30 mouse cellular contexts compared by ENCODE assay signal in genomic region chr5:134970671-134971070, GRCm38 (mm10). TPM values are rescaled to one million over a fixed set of nuclear protein-coding genes. Genes with fewer than 3 reads are reported as not detected.
DNase-seq lines count a peak whose midpoint lies in the region; ATAC-seq and TF ChIP-seq lines count a peak whose summit lies in the region.
"Had no signal": no experiment of that assay in that cellular context is flagged by ENCODE, and none has a peak within 500 bp of the region (broad histone marks: within the 10 kb centered on the region; RNA-seq: fewer than 3 reads in every experiment).

No protein-coding gene starts in this region.

- WGBS in stomach, embryonic 15.5 days: 47% methylated on average over 8 of the region's 8 CpGs
- 46% methylated on average over 8 of the region's 8 CpGs for WGBS in stomach, postnatal 0 days
- WGBS in forebrain, postnatal 0 days: 85% methylated on average over 8 of the region's 8 CpGs

- no peaks in the 10 kb centered on the region for H3K9me3 ChIP-seq in stomach, embryonic 15.5 days
- H3K9me3 ChIP-seq in stomach, postnatal 0 days (ENCODE audit: control insufficient read depth, low read length): no peaks in the 10 kb centered on the region
- H3K9me3 ChIP-seq in forebrain, postnatal 0 days (ENCODE audit: low read length): no peaks in the 10 kb centered on the region
- H3K9me3 ChIP-seq: embryonic facial prominence, embryonic 15.5 days; forebrain, embryonic 12.5 days; heart, embryonic 10.5 days; heart, embryonic 15.5 days had no signal

- H3K4me2 ChIP-seq in stomach, embryonic 15.5 days: no peak overlapping the region
- H3K4me2 ChIP-seq in stomach, postnatal 0 days (replicated peaks; ENCODE audit: low read depth): no peak overlapping the region
- no peak overlapping the region for H3K4me2 ChIP-seq in forebrain, postnatal 0 days (ENCODE audit: low read depth)
- H3K4me2 ChIP-seq: embryonic facial prominence, embryonic 15.5 days; forebrain, embryonic 12.5 days; heart, embryonic 15.5 days had no signal

- no peaks in the 10 kb centered on the region for H3K27me3 ChIP-seq in stomach, embryonic 15.5 days (replicated peaks)
- no peaks in the 10 kb centered on the region for H3K27me3 ChIP-seq in stomach, postnatal 0 days (ENCODE audit: control insufficient read depth, insufficient read depth, low read length)
- H3K27me3 ChIP-seq in forebrain, postnatal 0 days (ENCODE audit: insufficient read depth, low read length): no peaks in the 10 kb centered on the region
- H3K27me3 ChIP-seq: embryonic facial prominence, embryonic 15.5 days had no signal

- DNase-seq in embryo, embryonic 10 days (ENCODE audit: low spot score): peak; percentile 50
- DNase-seq in embryo, embryonic 9.5 days (ENCODE audit: extremely low spot score): no peak
- DNase-seq in stomach, postnatal 0 days (ENCODE audit: low spot score): no peak
- DNase-seq in lung, postnatal 14 days: peak; percentile 53
- DNase-seq in forebrain, postnatal 0 days: no peak
- DNase-seq in Muller cell, postnatal 12 days (ENCODE audit: inconsistent ontology term): no peak
- DNase-seq: adrenal gland, postnatal 10 days; cerebellum, adult 11 months; cerebellum, adult 9-10 months; cerebellum, postnatal 36 days; gastrocnemius, postnatal 14 days; heart, adult 11 months; kidney, adult 18-20 months; kidney, postnatal 4 days; liver; midbrain, embryonic 14.5 days had no signal

- H3K4me1 ChIP-seq in stomach, embryonic 15.5 days: peaks cover 20% of the 10 kb centered on the region
- H3K4me1 ChIP-seq in stomach, postnatal 0 days (replicated peaks; ENCODE audit: control insufficient read depth, insufficient read depth): no peaks in the 10 kb centered on the region
- no peaks in the 10 kb centered on the region for H3K4me1 ChIP-seq in forebrain, postnatal 0 days (ENCODE audit: insufficient read depth)

- no peaks in the 10 kb centered on the region for H3K36me3 ChIP-seq in stomach, embryonic 15.5 days
- H3K36me3 ChIP-seq in stomach, postnatal 0 days (ENCODE audit: control insufficient read depth, insufficient read depth, low read length): no peaks in the 10 kb centered on the region
- H3K36me3 ChIP-seq in forebrain, postnatal 0 days (ENCODE audit: insufficient read depth): no peaks in the 10 kb centered on the region
- H3K36me3 ChIP-seq: embryonic facial prominence, embryonic 15.5 days; forebrain, embryonic 12.5 days; heart, embryonic 10.5 days; heart, embryonic 15.5 days had no signal

- no peak for ATAC-seq in stomach, embryonic 15.5 days (ENCODE audit: insufficient read depth, low FRiP score, low read depth)
- no peak for ATAC-seq in stomach, postnatal 0 days (ENCODE audit: low FRiP score, low TSS enrichment)
- no peak for ATAC-seq in forebrain, postnatal 0 days
- ATAC-seq: hindbrain, embryonic 16.5 days had no signal

- no peak for TF ChIP-seq EP300 in stomach, postnatal 0 days (optimal IDR thresholded peaks at IDR 0.05)

- no peak for TF ChIP-seq CTCF in stomach, postnatal 0 days (IDR thresholded peaks at IDR 0.05; ENCODE audit: low read depth)
- no peak for TF ChIP-seq CTCF in forebrain, postnatal 0 days (IDR thresholded peaks at IDR 0.05; ENCODE audit: low read depth)

- H3K4me3 ChIP-seq in stomach, embryonic 15.5 days (replicated peaks): no peak overlapping the region
- no peak overlapping the region for H3K4me3 ChIP-seq in stomach, postnatal 0 days (ENCODE audit: low read depth, low read length)
- no peak overlapping the region for H3K4me3 ChIP-seq in forebrain, postnatal 0 days (ENCODE audit: low read depth, low read length)
- H3K4me3 ChIP-seq: embryonic facial prominence, embryonic 15.5 days; forebrain, embryonic 12.5 days; heart, embryonic 10.5 days; heart, embryonic 15.5 days had no signal

- H3K27ac ChIP-seq in stomach, embryonic 15.5 days: peak overlapping the region; percentile 40; the same call in 1 of the 2 replicates
- H3K27ac ChIP-seq in stomach, postnatal 0 days (replicated peaks): no peak overlapping the region
- no peak overlapping the region for H3K27ac ChIP-seq in forebrain, postnatal 0 days (ENCODE audit: low read depth, low read length)
- H3K27ac ChIP-seq: embryonic facial prominence, embryonic 15.5 days; forebrain, embryonic 12.5 days; heart, embryonic 10.5 days; heart, embryonic 15.5 days; liver, embryonic 14.5 days had no signal

- no peak overlapping the region for H3K9ac ChIP-seq in stomach, embryonic 15.5 days
- H3K9ac ChIP-seq in stomach, postnatal 0 days (ENCODE audit: low read length): no peak overlapping the region
- no peak overlapping the region for H3K9ac ChIP-seq in forebrain, postnatal 0 days
- H3K9ac ChIP-seq: embryonic facial prominence, embryonic 15.5 days; forebrain, embryonic 12.5 days; heart, embryonic 15.5 days; liver, embryonic 14.5 days had no signal

RNA-seq across cellular contexts. Expression of gene Cldn3, which starts 15.3 kb away (rescaled TPM):
- polyA plus RNA-seq in stomach, embryonic 15.5 days (2015; fragmentation: Nextera tagmentation; extraction: Ambion mirVana): 120 and 147 TPM in 2 replicates
- polyA plus RNA-seq in stomach, postnatal 0 days (2015; fragmentation: Nextera tagmentation; extraction: Ambion mirVana): 15.4 and 16.2 TPM in 2 replicates
- 5.5 and 8.8 TPM in 2 replicates for total RNA-seq in forebrain, postnatal 0 days (2014; rRNA removed)
- polyA plus RNA-seq in forebrain, postnatal 0 days (2015; fragmentation: Nextera tagmentation; extraction: Ambion mirVana): 10.6 and 10.9 TPM in 2 replicates
- total RNA-seq: CH12.LX; heart, postnatal 25 days; monocyte, adult 5-6 weeks had no signal
- polyA plus RNA-seq: C2C12 had no signal

RNA-seq across cellular contexts. Expression of gene Cldn4, which starts 23.9 kb away (rescaled TPM):
- 54.5 and 58.6 TPM in 2 replicates for polyA plus RNA-seq in stomach, embryonic 15.5 days (2015; fragmentation: Nextera tagmentation; extraction: Ambion mirVana)
- polyA plus RNA-seq in stomach, postnatal 0 days (2015; fragmentation: Nextera tagmentation; extraction: Ambion mirVana): 43.8 and 51.6 TPM in 2 replicates
- total RNA-seq in forebrain, postnatal 0 days (2014; rRNA removed): not detected in 2 replicates
- polyA plus RNA-seq in forebrain, postnatal 0 days (2015; fragmentation: Nextera tagmentation; extraction: Ambion mirVana): not detected in 2 replicates
- total RNA-seq: gastrocnemius, postnatal 14 days; heart, postnatal 25 days; layer of hippocampus, adult 8-10 months; left cerebral cortex, postnatal 10 days; monocyte, adult 5-6 weeks had no signal
- polyA plus RNA-seq: hindbrain, embryonic 16.5 days; midbrain, embryonic 14.5 days; neural tube, embryonic 14.5 days had no signal

RNA-seq across cellular contexts. Expression of gene Abhd11, which starts 38.3 kb away (rescaled TPM):
- polyA plus RNA-seq in stomach, embryonic 15.5 days (2015; fragmentation: Nextera tagmentation; extraction: Ambion mirVana): 70.9 and 78.9 TPM in 2 replicates
- 56.5 and 64.0 TPM in 2 replicates for polyA plus RNA-seq in stomach, postnatal 0 days (2015; fragmentation: Nextera tagmentation; extraction: Ambion mirVana)
- total RNA-seq in forebrain, postnatal 0 days (2014; rRNA removed): 46.3 and 61.1 TPM in 2 replicates
- 86.7 and 91.4 TPM in 2 replicates for polyA plus RNA-seq in forebrain, postnatal 0 days (2015; fragmentation: Nextera tagmentation; extraction: Ambion mirVana)

RNA-seq across cellular contexts. Expression of gene Mettl27, which starts 38.5 kb away (rescaled TPM):
- 20.9 and 21.0 TPM in 2 replicates for polyA plus RNA-seq in stomach, embryonic 15.5 days (2015; fragmentation: Nextera tagmentation; extraction: Ambion mirVana)
- polyA plus RNA-seq in stomach, postnatal 0 days (2015; fragmentation: Nextera tagmentation; extraction: Ambion mirVana): 9.4 and 10.2 TPM in 2 replicates
- 4.5 and 10.1 TPM in 2 replicates for total RNA-seq in forebrain, postnatal 0 days (2014; rRNA removed)
- 6.8 and 11.2 TPM in 2 replicates for polyA plus RNA-seq in forebrain, postnatal 0 days (2015; fragmentation: Nextera tagmentation; extraction: Ambion mirVana)
- total RNA-seq: monocyte, adult 5-6 weeks had no signal

RNA-seq across cellular contexts. Expression of gene Stx1a, which starts 52.6 kb away (rescaled TPM):
- 11.8 and 12.3 TPM in 2 replicates for polyA plus RNA-seq in stomach, embryonic 15.5 days (2015; fragmentation: Nextera tagmentation; extraction: Ambion mirVana)
- 5.3 TPM in 2 replicates for polyA plus RNA-seq in stomach, postnatal 0 days (2015; fragmentation: Nextera tagmentation; extraction: Ambion mirVana)
- total RNA-seq in forebrain, postnatal 0 days (2014; rRNA removed): 152 and 167 TPM in 2 replicates
- 143 and 171 TPM in 2 replicates for polyA plus RNA-seq in forebrain, postnatal 0 days (2015; fragmentation: Nextera tagmentation; extraction: Ambion mirVana)

Comparison
In these comparisons a context has a peak if more than half of its experiments do, and no peak if none do; other contexts are left out.
1. DNase-seq: peak in embryo, embryonic 10 days (single experiment) and lung, postnatal 14 days (single experiment); none in embryo, embryonic 9.5 days (single experiment), stomach, postnatal 0 days (single experiment), forebrain, postnatal 0 days (single experiment) and Muller cell, postnatal 12 days (single experiment).
2. RNA of gene Cldn4, which starts 23.9 kb away (polyA plus RNA-seq): 54.5 to 58.6 TPM in stomach, embryonic 15.5 days and 43.8 to 51.6 TPM in stomach, postnatal 0 days; not detected in forebrain, postnatal 0 days; every median in the first group is over 10 times any median in the second.